8 mouse cellular contexts compared by ENCODE assay signal in the genomic region with DNA sequence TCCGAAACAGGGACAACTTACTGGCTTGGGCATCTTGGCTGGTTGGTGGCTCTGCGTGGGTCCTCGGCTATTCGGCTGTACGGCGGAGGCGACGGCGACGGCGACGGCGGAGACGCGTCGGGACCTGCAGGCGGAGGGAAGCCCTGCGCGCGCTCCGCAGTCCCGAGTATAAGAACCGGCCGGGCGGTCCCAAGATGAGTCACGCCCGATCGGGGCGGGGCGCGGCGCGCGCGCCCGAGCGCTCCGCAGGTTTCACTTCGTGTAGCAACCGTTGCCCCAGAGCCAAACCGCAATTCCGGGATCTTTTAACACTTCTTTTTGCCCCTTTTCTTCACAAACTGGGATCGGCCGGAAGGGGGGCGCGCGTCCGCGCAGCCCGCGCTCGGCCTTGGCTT. TPM values are rescaled to one million over a fixed set of nuclear protein-coding genes. Genes with fewer than 3 reads are reported as not detected.
DNase-seq lines count a peak whose midpoint lies in the region; ATAC-seq and TF ChIP-seq lines count a peak whose summit lies in the region.

A gene (minus strand): TSS at position 174 of the 395 bp plus-strand sequence.

- H3K4me1 ChIP-seq in embryonic facial prominence, embryonic 11.5 days (ENCODE audit: control insufficient read depth, insufficient read depth, low read length): no peaks in the 10 kb centered on the region
- peaks cover 31% of the 10 kb centered on the region for H3K4me1 ChIP-seq in limb, embryonic 12.5 days (replicated peaks)
- peaks cover 24% of the 10 kb centered on the region for H3K4me1 ChIP-seq in midbrain, embryonic 14.5 days (ENCODE audit: control insufficient read depth, insufficient read depth, low read length)
- peaks cover 13% of the 10 kb centered on the region; the same call in 1 of the 2 replicates for H3K4me1 ChIP-seq in spleen, adult 2 months (ENCODE audit: control insufficient read depth, insufficient read depth, insufficient read length)

- DNase-seq in 3T3-L1 (ENCODE audit: low read depth, low spot score): peak; percentile 91
- peak; percentile 92 for DNase-seq in adrenal gland, postnatal 14 days
- peak; percentile 89 for DNase-seq in embryonic facial prominence, embryonic 11.5 days (ENCODE audit: low spot score)
- peak; percentile 88 for DNase-seq in kidney, adult 11 months
- DNase-seq in midbrain, embryonic 14.5 days: peak; percentile 85
- peak; percentile 83 to 89 for DNase-seq in spleen, adult 2 months (ENCODE audit: low read depth in 1 of 2, low spot score in 2 of 2)

- peak within 1 kb of the TSS; percentile 94 for H3K4me2 ChIP-seq in embryonic facial prominence, embryonic 11.5 days (ENCODE audit: low read depth, low read length)
- peak within 1 kb of the TSS; percentile 88 for H3K4me2 ChIP-seq in limb, embryonic 12.5 days
- peak within 1 kb of the TSS; percentile 99 for H3K4me2 ChIP-seq in midbrain, embryonic 14.5 days (ENCODE audit: low read length)

- ATAC-seq in embryonic facial prominence, embryonic 11.5 days (replicated peaks; ENCODE audit: insufficient number of reproducible peaks, low FRiP score, low TSS enrichment, low read depth): peak; percentile 56
- ATAC-seq in granulocyte monocyte progenitor cell, adult 5-6 weeks (replicated peaks; ENCODE audit: poor library complexity, severe bottlenecking): peak; percentile 65
- peak; percentile 63; the same call in 1 of the 2 replicates for ATAC-seq in limb, embryonic 12.5 days (ENCODE audit: insufficient number of reproducible peaks, insufficient read depth, low FRiP score, low TSS enrichment, low read depth)
- peak; percentile 68; the same call in 1 of the 2 replicates for ATAC-seq in midbrain, embryonic 14.5 days (ENCODE audit: low FRiP score, low TSS enrichment)

- peak; percentile 99 for TF ChIP-seq POLR2A in spleen, adult 2 months (IDR thresholded peaks at IDR 0.05; ENCODE audit: low read depth, low read length)

- TF ChIP-seq CTCF in spleen, adult 2 months (IDR thresholded peaks at IDR 0.05; ENCODE audit: extremely low read depth, insufficient read depth, insufficient read length, insufficient replicate concordance): no peak

- H3K27ac ChIP-seq in embryonic facial prominence, embryonic 11.5 days (replicated peaks; ENCODE audit: low read depth, low read length): no peak within 1 kb of the TSS
- H3K27ac ChIP-seq in limb, embryonic 12.5 days: peak within 1 kb of the TSS; percentile 86
- no peak within 1 kb of the TSS for H3K27ac ChIP-seq in midbrain, embryonic 14.5 days (replicated peaks; ENCODE audit: low read depth, low read length)
- peak within 1 kb of the TSS; percentile 98 for H3K27ac ChIP-seq in spleen, adult 2 months (ENCODE audit: insufficient read depth, low read length)

- peaks cover 8% of the 10 kb centered on the region for H3K27me3 ChIP-seq in embryonic facial prominence, embryonic 11.5 days (ENCODE audit: control insufficient read depth, insufficient read depth, low read length)
- H3K27me3 ChIP-seq in limb, embryonic 12.5 days: peaks cover 31% of the 10 kb centered on the region
- H3K27me3 ChIP-seq in midbrain, embryonic 14.5 days (ENCODE audit: control insufficient read depth, insufficient read depth, low read length): peaks cover 42% of the 10 kb centered on the region
- no peaks in the 10 kb centered on the region for H3K27me3 ChIP-seq in spleen, adult 2 months (ENCODE audit: control insufficient read depth, insufficient read depth, low read length)

- H3K36me3 ChIP-seq in embryonic facial prominence, embryonic 11.5 days (replicated peaks; ENCODE audit: control insufficient read depth, insufficient read depth, low read depth, low read length): no peaks in the 10 kb centered on the region
- H3K36me3 ChIP-seq in limb, embryonic 12.5 days: no peaks in the 10 kb centered on the region
- no peaks in the 10 kb centered on the region for H3K36me3 ChIP-seq in midbrain, embryonic 14.5 days (ENCODE audit: control insufficient read depth, insufficient read depth, low read length)
- H3K36me3 ChIP-seq in spleen, adult 2 months (ENCODE audit: control insufficient read depth, insufficient read depth, low read length): no peaks in the 10 kb centered on the region

- peak within 1 kb of the TSS; percentile 82 for H3K9ac ChIP-seq in embryonic facial prominence, embryonic 11.5 days (replicated peaks; ENCODE audit: low read length)
- peak within 1 kb of the TSS; percentile 77 for H3K9ac ChIP-seq in limb, embryonic 12.5 days (replicated peaks)
- peak within 1 kb of the TSS; percentile 57 for H3K9ac ChIP-seq in midbrain, embryonic 14.5 days (replicated peaks; ENCODE audit: low read length)

- H3K4me3 ChIP-seq in embryonic facial prominence, embryonic 11.5 days (ENCODE audit: low read depth, low read length): peak within 1 kb of the TSS; percentile 82
- H3K4me3 ChIP-seq in limb, embryonic 12.5 days (replicated peaks): peak within 1 kb of the TSS; percentile 79
- peak within 1 kb of the TSS; percentile 61 for H3K4me3 ChIP-seq in midbrain, embryonic 14.5 days (replicated peaks; ENCODE audit: low read depth, low read length)
- peak within 1 kb of the TSS; percentile 95 for H3K4me3 ChIP-seq in spleen, adult 2 months (ENCODE audit: extremely low read depth, insufficient read depth, insufficient read length)

- H3K9me3 ChIP-seq in embryonic facial prominence, embryonic 11.5 days (replicated peaks; ENCODE audit: control insufficient read depth, low read length): no peaks in the 10 kb centered on the region
- H3K9me3 ChIP-seq in limb, embryonic 12.5 days: no peaks in the 10 kb centered on the region
- no peaks in the 10 kb centered on the region for H3K9me3 ChIP-seq in midbrain, embryonic 14.5 days (ENCODE audit: control insufficient read depth, low read length)

- WGBS in embryonic facial prominence, embryonic 11.5 days: under 1% methylated on average over 52 of the region's 52 CpGs
- WGBS in limb, embryonic 12.5 days: under 1% methylated on average over 52 of the region's 52 CpGs
- WGBS in midbrain, embryonic 14.5 days: under 1% methylated on average over 52 of the region's 52 CpGs
- under 1% methylated on average over 52 of the region's 52 CpGs for WGBS in spleen, adult 2 months

RNA-seq across cellular contexts. Expression of the gene that starts here (rescaled TPM):
- 23.6 and 30.5 TPM in 2 replicates for total RNA-seq in adrenal gland, postnatal 14 days (2021)
- 45.4 and 46.9 TPM in 2 replicates for polyA plus RNA-seq in embryonic facial prominence, embryonic 11.5 days (2014; fragmentation: Nextera tagmentation; extraction: Ambion mirVana)
- total RNA-seq in granulocyte monocyte progenitor cell, adult 5-6 weeks (2014; fragmentation: Nextera tagmentation): 44.2 and 55.0 TPM in 2 replicates
- total RNA-seq in granulocyte monocyte progenitor cell, adult 5-6 weeks (2017): 99.7 and 110 TPM in 2 replicates
- 40.1 and 46.9 TPM in 2 replicates for polyA plus RNA-seq in limb, embryonic 12.5 days (2016; fragmentation: Nextera tagmentation; extraction: Ambion mirVana)
- 20.8 and 27.8 TPM in 2 replicates for polyA plus RNA-seq in midbrain, embryonic 14.5 days (2014; fragmentation: Nextera tagmentation; extraction: Ambion mirVana)
- polyA plus RNA-seq in spleen, adult 2 months (2012; rRNA removed): 63.0 and 73.5 TPM in 2 replicates

Comparison
In these comparisons a context has a peak if more than half of its experiments do, and no peak if none do; other contexts are left out.
1. H3K27ac ChIP-seq: peak in limb, embryonic 12.5 days (single experiment) and spleen, adult 2 months (single experiment); none in embryonic facial prominence, embryonic 11.5 days (single experiment) and midbrain, embryonic 14.5 days (single experiment).
2. Peak in every context shown above with its lines, with median percentiles within 50 percentile points of each other: DNase-seq, ATAC-seq, H3K4me2 ChIP-seq, H3K4me3 ChIP-seq and H3K9ac ChIP-seq.